Mouse (Mus musculus): ENCODE data around the gene Scai. TPM values are rescaled to one million over a fixed set of nuclear protein-coding genes. Genes with fewer than 3 reads are reported as not detected.

Gene Scai
- polyA plus RNA-seq, 1 experiment from 2014 or later = 8.9 TPM

DNA sequence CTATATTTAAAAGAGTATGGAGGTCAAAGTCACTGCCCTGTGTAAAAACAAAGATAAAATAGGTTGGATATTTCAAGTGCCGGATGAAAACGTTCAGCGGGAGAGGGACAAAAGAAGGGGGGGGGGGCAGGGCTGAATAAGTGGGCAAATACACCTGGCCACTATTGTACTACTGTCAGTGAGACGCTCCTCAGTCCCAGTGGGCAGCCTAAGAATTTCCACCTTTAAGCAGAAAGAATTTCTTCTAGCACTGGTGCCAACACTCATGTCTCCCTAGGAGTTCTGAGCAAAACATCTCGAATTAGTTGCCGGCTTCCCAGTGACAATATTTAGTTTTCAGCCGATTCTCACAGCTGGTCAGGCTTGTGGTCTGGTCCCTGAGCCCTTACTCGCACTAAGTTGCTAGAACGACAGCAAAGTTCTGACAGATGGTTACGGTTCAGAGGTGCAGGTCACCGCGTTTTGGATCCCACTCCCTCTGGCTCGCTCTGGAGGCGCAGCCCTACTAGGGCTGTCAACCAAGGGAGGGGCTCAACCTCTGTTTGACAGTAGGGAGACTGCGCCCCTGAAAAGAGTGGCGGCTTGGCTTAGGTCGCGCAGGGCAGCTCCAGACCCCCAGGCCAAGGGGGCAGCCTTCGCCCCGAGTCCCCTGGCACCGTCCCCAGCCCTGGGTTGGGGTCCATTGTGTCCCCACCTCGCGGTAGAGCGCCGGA, 125.7 kb downstream of the Scai start:
- H3K4me3 ChIP-seq (replicated peaks; ENCODE audit: low read length) = peak overlapping the region; percentile 98
- no peaks in the 10 kb centered on the region for H3K36me3 ChIP-seq (ENCODE audit: control insufficient read depth, insufficient read depth, low read length)
- no peaks in the 10 kb centered on the region for H3K9me3 ChIP-seq (replicated peaks; ENCODE audit: control insufficient read depth, low read length)
- ATAC-seq (ENCODE audit: insufficient read depth, low FRiP score) = peak; percentile 82
- no peaks in the 10 kb centered on the region for H3K27me3 ChIP-seq (ENCODE audit: control insufficient read depth, insufficient read depth, low read length)
- H3K4me2 ChIP-seq (ENCODE audit: low read depth, low read length) = peak overlapping the region; percentile 92
- WGBS = 3% methylated on average over 25 of the region's 25 CpGs
- no peaks in the 10 kb centered on the region for H3K4me1 ChIP-seq (ENCODE audit: control insufficient read depth, insufficient read depth, low read length)
- peak overlapping the region; percentile 94 for H3K27ac ChIP-seq (ENCODE audit: low read length)
- peak overlapping the region; percentile 95 for H3K9ac ChIP-seq (ENCODE audit: low read length)

- no peak overlapping the region for H3K4me3 ChIP-seq (replicated peaks; ENCODE audit: low read length)
- no peak overlapping the region for H3K4me2 ChIP-seq (ENCODE audit: low read depth, low read length)
- no peak for ATAC-seq (ENCODE audit: insufficient read depth, low FRiP score)
- no peak overlapping the region for H3K9ac ChIP-seq (ENCODE audit: low read length)
- 92% methylated on average over 1 of the region's 1 CpGs for WGBS
- H3K4me1 ChIP-seq (ENCODE audit: control insufficient read depth, insufficient read depth, low read length) = no peaks in the 10 kb centered on the region
- H3K27ac ChIP-seq (ENCODE audit: low read length) = no peak overlapping the region
- no peaks in the 10 kb centered on the region for H3K9me3 ChIP-seq (replicated peaks; ENCODE audit: control insufficient read depth, low read length)
- H3K36me3 ChIP-seq (ENCODE audit: control insufficient read depth, insufficient read depth, low read length) = peaks cover 14% of the 10 kb centered on the region; the same call in 1 of the 2 replicates
- no peaks in the 10 kb centered on the region for H3K27me3 ChIP-seq (ENCODE audit: control insufficient read depth, insufficient read depth, low read length)
These were observed 142.0 kb downstream of the Scai start for GRCm38 (mm10) chr2:39048515-39048914.

- Histone ChIP-seq H3K36me3 (ENCODE audit: control insufficient read depth, insufficient read depth, low read length) (peaks cover 12% of the 10 kb centered on the region; the same call in 1 of the 2 replicates), H3K27ac (ENCODE audit: low read length) (no peak overlapping the region), H3K4me3 (replicated peaks; ENCODE audit: low read length) (no peak overlapping the region), H3K4me1 (ENCODE audit: control insufficient read depth, insufficient read depth, low read length) (no peaks in the 10 kb centered on the region), H3K27me3 (ENCODE audit: control insufficient read depth, insufficient read depth, low read length) (no peaks in the 10 kb centered on the region), H3K4me2 (ENCODE audit: low read depth, low read length) (no peak overlapping the region), H3K9me3 (replicated peaks; ENCODE audit: control insufficient read depth, low read length) (no peaks in the 10 kb centered on the region), H3K9ac (ENCODE audit: low read length) (no peak overlapping the region)
- 90% methylated on average over 1 of the region's 1 CpGs for WGBS
- ATAC-seq (ENCODE audit: insufficient read depth, low FRiP score) = no peak
These were observed 150.3 kb downstream of the Scai start for GRCm38 (mm10) chr2:39040215-39040614.

DNA sequence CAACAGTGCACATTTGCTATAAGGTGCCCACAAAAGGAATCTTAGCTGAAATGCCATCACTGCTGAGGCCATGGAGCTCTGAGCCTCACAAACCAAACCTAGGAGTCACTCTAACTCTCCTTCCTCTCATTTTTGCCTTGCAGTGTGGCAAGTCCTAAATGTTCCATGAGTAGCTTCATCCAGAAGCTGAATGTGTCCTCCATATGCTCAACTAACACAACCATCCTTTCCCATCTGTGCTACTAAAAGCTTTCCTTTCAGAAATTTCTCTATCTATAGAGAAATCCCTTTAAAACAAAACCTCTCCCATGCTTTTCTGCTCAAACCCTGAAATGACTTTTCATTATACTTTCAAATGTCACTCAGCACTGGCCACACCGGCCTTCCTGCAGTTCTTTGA, 158.9 kb downstream of the Scai start:
- Histone ChIP-seq H3K4me2 (ENCODE audit: low read depth, low read length) (no peak overlapping the region), H3K27me3 (ENCODE audit: control insufficient read depth, insufficient read depth, low read length) (no peaks in the 10 kb centered on the region), H3K4me3 (replicated peaks; ENCODE audit: low read length) (no peak overlapping the region), H3K4me1 (ENCODE audit: control insufficient read depth, insufficient read depth, low read length) (no peaks in the 10 kb centered on the region), H3K36me3 (ENCODE audit: control insufficient read depth, insufficient read depth, low read length) (peaks cover 31% of the 10 kb centered on the region), H3K9me3 (replicated peaks; ENCODE audit: control insufficient read depth, low read length) (no peaks in the 10 kb centered on the region), H3K9ac (ENCODE audit: low read length) (no peak overlapping the region), H3K27ac (ENCODE audit: low read length) (no peak overlapping the region)
- WGBS = 91% methylated on average over 1 of the region's 1 CpGs
- ATAC-seq (ENCODE audit: insufficient read depth, low FRiP score) = no peak

DNA sequence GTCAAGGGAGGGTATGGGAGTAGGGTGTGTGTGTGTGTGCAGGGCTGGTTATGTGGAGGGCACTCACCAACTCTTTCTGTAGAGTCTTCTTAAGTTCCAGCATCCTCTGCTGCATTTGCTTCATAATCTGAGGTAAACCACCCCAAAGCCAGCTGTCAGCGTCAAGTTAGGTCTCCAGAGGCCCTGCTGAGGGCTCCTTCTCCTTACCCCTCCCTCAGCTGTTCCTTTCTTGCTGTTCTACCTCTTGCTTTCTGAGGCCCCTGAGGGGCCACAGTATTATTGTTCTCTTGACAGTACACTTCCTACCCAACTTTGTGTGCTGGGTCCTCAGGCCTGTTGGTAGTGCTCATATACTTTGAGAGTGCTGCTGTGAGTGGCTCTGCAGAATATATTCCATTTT, 170.5 kb downstream of the Scai start:
- no peak for ATAC-seq (ENCODE audit: insufficient read depth, low FRiP score)
- no peak overlapping the region for H3K9ac ChIP-seq (ENCODE audit: low read length)
- no peaks in the 10 kb centered on the region for H3K27me3 ChIP-seq (ENCODE audit: control insufficient read depth, insufficient read depth, low read length)
- H3K27ac ChIP-seq (ENCODE audit: low read length) = no peak overlapping the region
- no peak overlapping the region for H3K4me3 ChIP-seq (replicated peaks; ENCODE audit: low read length)
- no peak overlapping the region for H3K4me2 ChIP-seq (ENCODE audit: low read depth, low read length)
- 95% methylated on average over 1 of the region's 1 CpGs for WGBS
- H3K9me3 ChIP-seq (replicated peaks; ENCODE audit: control insufficient read depth, low read length) = no peaks in the 10 kb centered on the region
- H3K4me1 ChIP-seq (ENCODE audit: control insufficient read depth, insufficient read depth, low read length) = no peaks in the 10 kb centered on the region
- H3K36me3 ChIP-seq (ENCODE audit: control insufficient read depth, insufficient read depth, low read length) = peaks cover 22% of the 10 kb centered on the region

- Histone ChIP-seq H3K36me3 (ENCODE audit: control insufficient read depth, insufficient read depth, low read length) (peaks cover 6% of the 10 kb centered on the region; the same call in 1 of the 2 replicates), H3K4me3 (replicated peaks; ENCODE audit: low read length) (no peak overlapping the region), H3K4me1 (ENCODE audit: control insufficient read depth, insufficient read depth, low read length) (no peaks in the 10 kb centered on the region), H3K4me2 (ENCODE audit: low read depth, low read length) (no peak overlapping the region), H3K27ac (ENCODE audit: low read length) (no peak overlapping the region), H3K9me3 (replicated peaks; ENCODE audit: control insufficient read depth, low read length) (no peaks in the 10 kb centered on the region), H3K27me3 (ENCODE audit: control insufficient read depth, insufficient read depth, low read length) (no peaks in the 10 kb centered on the region), H3K9ac (ENCODE audit: low read length) (no peak overlapping the region)
- ATAC-seq (ENCODE audit: insufficient read depth, low FRiP score) = no peak
- 76% methylated on average over 3 of the region's 3 CpGs for WGBS
These were observed 174.0 kb downstream of the Scai start for GRCm38 (mm10) chr2:39016581-39016980.

Other genes starting within 250 kb of the Scai start
- gene Wdr38, start 193.3 kb downstream of the Scai start, polyA plus RNA-seq (2015; fragmentation: Nextera tagmentation; extraction: Ambion mirVana) = 1.7 and 1.9 TPM in 2 replicates
- gene Arpc5l, start 185.4 kb downstream of the Scai start, polyA plus RNA-seq (2015; fragmentation: Nextera tagmentation; extraction: Ambion mirVana) = 102 and 114 TPM in 2 replicates
- 789 and 1,020 TPM in 2 replicates for gene Rpl35, start 185.1 kb downstream of the Scai start, polyA plus RNA-seq (2015; fragmentation: Nextera tagmentation; extraction: Ambion mirVana)
- 27.8 and 31.2 TPM in 2 replicates for gene Golga1, start 125.2 kb downstream of the Scai start, polyA plus RNA-seq (2015; fragmentation: Nextera tagmentation; extraction: Ambion mirVana)
- gene Ppp6c, start 35.7 kb upstream of the Scai start, polyA plus RNA-seq (2015; fragmentation: Nextera tagmentation; extraction: Ambion mirVana) = 74.6 and 78.5 TPM in 2 replicates

Measured in stomach, embryonic 16.5 days (tissue).